ENCODE assay signal across 11 mouse cellular contexts in genomic region chr9:67760991-67761390, GRCm38 (mm10). TPM values are rescaled to one million over a fixed set of nuclear protein-coding genes. Genes with fewer than 3 reads are reported as not detected.
DNase-seq lines count a peak whose midpoint lies in the region; ATAC-seq lines count a peak whose summit lies in the region.
"Had no signal": no experiment of that assay in that cellular context is flagged by ENCODE, and none has a peak within 500 bp of the region (broad histone marks: within the 10 kb centered on the region; RNA-seq: fewer than 3 reads in every experiment).

No protein-coding gene starts in this region.

- H3K4me1 ChIP-seq in heart, embryonic 12.5 days (replicated peaks): peaks cover 20% of the 10 kb centered on the region
- H3K4me1 ChIP-seq in limb, embryonic 13.5 days: peaks cover 15% of the 10 kb centered on the region

- peak overlapping the region; percentile 65; the same call in 1 of the 2 replicates for H3K4me3 ChIP-seq in heart, embryonic 12.5 days
- peak overlapping the region; percentile 65 for H3K4me3 ChIP-seq in limb, embryonic 13.5 days
- H3K4me3 ChIP-seq: megakaryocyte, embryonic 14.5 days had no signal

- intact Hi-C loops in heart, postnatal 14 days (cut with DNase I): no loop called here

- H3K9me3 ChIP-seq in heart, embryonic 12.5 days (replicated peaks): 0 out of 2 replicates have a peak, but pooled peaks cover 6% of the 10 kb centered on the region
- no peaks in the 10 kb centered on the region for H3K9me3 ChIP-seq in limb, embryonic 13.5 days

- no peaks in the 10 kb centered on the region for H3K36me3 ChIP-seq in heart, embryonic 12.5 days
- H3K36me3 ChIP-seq in limb, embryonic 13.5 days: no peaks in the 10 kb centered on the region

- 60% methylated on average over 6 of the region's 6 CpGs for WGBS in heart, embryonic 12.5 days
- 64% methylated on average over 6 of the region's 6 CpGs for WGBS in limb, embryonic 13.5 days

- no peak for DNase-seq in heart, postnatal 14 days
- peak; percentile 4 for DNase-seq in retina, embryonic 14.5 days (ENCODE audit: low spot score)
- DNase-seq in retina, postnatal 1 day: no peak
- DNase-seq in urinary bladder, postnatal 4 days (ENCODE audit: low spot score in 2 of 2): no peak
- no peak for DNase-seq in spleen, postnatal 4 days (ENCODE audit: low spot score in 2 of 2)
- no peak for DNase-seq in layer of hippocampus, adult 9-11 months
- DNase-seq: right cerebral cortex, postnatal 14 days had no signal

- ATAC-seq in heart, embryonic 12.5 days (ENCODE audit: insufficient number of reproducible peaks, low FRiP score): no peak
- no peak for ATAC-seq in limb, embryonic 13.5 days (ENCODE audit: low FRiP score, low read depth)

- H3K27me3 ChIP-seq in heart, embryonic 12.5 days (replicated peaks): peaks cover 25% of the 10 kb centered on the region
- peaks cover 39% of the 10 kb centered on the region for H3K27me3 ChIP-seq in limb, embryonic 13.5 days

- peak overlapping the region; percentile 85; the same call in 1 of the 2 replicates for H3K9ac ChIP-seq in heart, embryonic 12.5 days
- H3K9ac ChIP-seq in limb, embryonic 13.5 days: no peak overlapping the region

- no peak overlapping the region for H3K27ac ChIP-seq in heart, embryonic 12.5 days (ENCODE audit: poor library complexity, severe bottlenecking)
- H3K27ac ChIP-seq in limb, embryonic 13.5 days: no peak overlapping the region

- peak overlapping the region; percentile 89 for H3K4me2 ChIP-seq in heart, embryonic 12.5 days
- H3K4me2 ChIP-seq in limb, embryonic 13.5 days (replicated peaks): peak overlapping the region; percentile 97

RNA-seq across cellular contexts. Expression of gene C2cd4b, which starts 1.8 kb away (rescaled TPM):
- polyA plus RNA-seq in heart, embryonic 12.5 days (2016; fragmentation: Nextera tagmentation; extraction: Ambion mirVana): 2.7 and 3.8 TPM in 2 replicates
- 1 to 10 TPM; 1.0 to 1.2 TPM for total RNA-seq in heart, postnatal 14 days (2021)
- polyA plus RNA-seq in limb, embryonic 13.5 days (2015; fragmentation: Nextera tagmentation; extraction: Ambion mirVana): 0.15 and 0.48 TPM in 2 replicates
- polyA plus RNA-seq: C2C12 had no signal
